Mouse (Mus musculus) stomach, postnatal 0 days (tissue): ENCODE measurements around the gene Rpl7a. TPM values are rescaled to one million over a fixed set of nuclear protein-coding genes. Genes with fewer than 3 reads are reported as not detected.
A peak's percentile ranks its signal among the peaks of the same experiment; 100 is the strongest.

Experiments
- ATAC-seq: fragments of 200-750 bp; cut with Nextera tagmentation; 2 replicates; pipeline ENCODE4 v1.8.0; 2017; ENCODE audit not compliant: low FRiP score, low TSS enrichment
- DNase-seq: peaks from one replicate; pipeline ENCODE4 v3.0.0-alpha.2; 2016; ENCODE audit warnings: low spot score
- H3K27ac ChIP-seq: fragments of 300-500 bp; sonication (generic); replicated peaks from 2 replicates; pipeline ENCODE4 v1.5.1; 2014; ENCODE audit warnings: mild to moderate bottlenecking, control low read depth
- H3K27me3 ChIP-seq: fragments of 300-500 bp; sonication (generic); 2 replicates; pipeline ENCODE4 v1.6.1; 2014; ENCODE audit warnings: low read length; ENCODE audit not compliant: control insufficient read depth, insufficient read depth
- H3K36me3 ChIP-seq: fragments of 300-500 bp; sonication (generic); 2 replicates; pipeline ENCODE4 v1.6.1; 2014; ENCODE audit warnings: low read length, mixed read lengths; ENCODE audit not compliant: control insufficient read depth, insufficient read depth
- H3K4me1 ChIP-seq: fragments of 300-500 bp; sonication (generic); replicated peaks from 2 replicates; pipeline ENCODE4 v1.6.1; 2014; ENCODE audit warnings: antibody characterized with exemption; ENCODE audit not compliant: control insufficient read depth, insufficient read depth
- H3K4me2 ChIP-seq: fragments of 300-500 bp; sonication (generic); replicated peaks from 2 replicates; pipeline ENCODE4 v1.6.1; 2014; ENCODE audit warnings: low read depth, mild to moderate bottlenecking, control low read depth, moderate library complexity
- H3K4me3 ChIP-seq: fragments of 300-500 bp; sonication (generic); 2 replicates; pipeline ENCODE4 v1.5.1; 2014; ENCODE audit warnings: low read depth, low read length, control low read depth
- H3K9ac ChIP-seq: fragments of 300-500 bp; sonication (generic); 2 replicates; pipeline ENCODE4 v1.6.1; 2014; ENCODE audit warnings: mild to moderate bottlenecking, low read length, control low read depth, mixed read lengths
- H3K9me3 ChIP-seq: fragments of 300-500 bp; sonication (generic); 2 replicates; pipeline ENCODE4 v1.6.1; 2016; ENCODE audit warnings: low read length; ENCODE audit not compliant: control insufficient read depth
- CTCF ChIP-seq: IDR thresholded peaks from 2 replicates; pipeline ENCODE4 v1.5.1; 2016; ENCODE audit warnings: antibody characterized with exemption, low read depth, mild to moderate bottlenecking, moderate library complexity
- EP300 ChIP-seq: optimal IDR thresholded peaks from 2 replicates; pipeline ENCODE3; 2016; ENCODE audit warnings: antibody characterized with exemption
- WGBS: fragments of 180-500 bp; shearing (Covaris S2); extraction: QIAGEN DNeasy Blood & Tissue Kit; methylation state at CpG from one replicate; pipeline ENCODE4 v1.1.7; 2014; 5-methylcytosine and 5-hydroxymethylcytosine counted together
- polyA plus RNA-seq: library from polyadenylated mRNA; unstranded; fragments of >200 nt; fragmentation: Nextera tagmentation; extraction: Ambion mirVana; gene quantifications from 2 replicates; pipeline ENCODE4 v1.2.1, GENCODE M21; 2015

Rpl7a gene
- polyA plus RNA-seq, 1 experiment from 2014 or later: 505 TPM

DNA sequence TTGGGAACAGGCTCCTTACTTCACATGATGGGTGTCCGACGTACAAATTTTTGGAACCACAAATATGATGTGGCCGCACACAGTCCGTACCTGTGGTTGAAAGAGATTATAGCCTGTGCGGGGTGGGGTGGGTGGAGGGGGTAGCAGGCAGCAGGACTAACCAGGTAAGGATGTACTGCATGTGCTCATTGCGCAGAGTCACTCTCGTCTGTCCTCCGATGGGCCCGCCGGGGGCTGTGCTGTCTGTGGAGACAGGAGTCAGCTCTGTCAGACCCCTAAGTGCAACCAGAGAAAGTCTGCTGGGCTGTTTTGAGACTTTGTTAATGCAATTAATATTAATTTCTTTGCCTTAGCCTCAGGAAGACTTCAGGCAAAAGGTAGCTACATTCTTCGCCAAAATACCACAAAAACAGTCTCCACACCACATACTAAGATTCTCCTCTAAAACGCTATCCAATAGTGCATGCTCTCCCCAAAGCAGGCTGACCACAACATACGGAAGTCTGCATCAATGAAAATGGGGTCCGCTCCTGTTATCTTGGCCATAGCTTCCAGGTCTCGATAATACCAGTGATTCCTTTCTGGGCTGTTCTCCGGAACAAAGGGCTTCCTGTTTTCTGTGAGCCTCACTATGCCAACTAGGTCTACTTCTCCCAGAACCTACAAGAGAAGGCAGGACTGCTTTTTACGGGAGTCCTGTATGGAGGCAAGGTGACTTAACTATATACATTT lies 3.0 kb downstream of the Rpl7a start:
- TF ChIP-seq CTCF (no peak), EP300 (no peak)
- H3K4me1 ChIP-seq: peaks cover 12% of the 10 kb centered on the region
- no peak overlapping the region for H3K27ac ChIP-seq

DNA sequence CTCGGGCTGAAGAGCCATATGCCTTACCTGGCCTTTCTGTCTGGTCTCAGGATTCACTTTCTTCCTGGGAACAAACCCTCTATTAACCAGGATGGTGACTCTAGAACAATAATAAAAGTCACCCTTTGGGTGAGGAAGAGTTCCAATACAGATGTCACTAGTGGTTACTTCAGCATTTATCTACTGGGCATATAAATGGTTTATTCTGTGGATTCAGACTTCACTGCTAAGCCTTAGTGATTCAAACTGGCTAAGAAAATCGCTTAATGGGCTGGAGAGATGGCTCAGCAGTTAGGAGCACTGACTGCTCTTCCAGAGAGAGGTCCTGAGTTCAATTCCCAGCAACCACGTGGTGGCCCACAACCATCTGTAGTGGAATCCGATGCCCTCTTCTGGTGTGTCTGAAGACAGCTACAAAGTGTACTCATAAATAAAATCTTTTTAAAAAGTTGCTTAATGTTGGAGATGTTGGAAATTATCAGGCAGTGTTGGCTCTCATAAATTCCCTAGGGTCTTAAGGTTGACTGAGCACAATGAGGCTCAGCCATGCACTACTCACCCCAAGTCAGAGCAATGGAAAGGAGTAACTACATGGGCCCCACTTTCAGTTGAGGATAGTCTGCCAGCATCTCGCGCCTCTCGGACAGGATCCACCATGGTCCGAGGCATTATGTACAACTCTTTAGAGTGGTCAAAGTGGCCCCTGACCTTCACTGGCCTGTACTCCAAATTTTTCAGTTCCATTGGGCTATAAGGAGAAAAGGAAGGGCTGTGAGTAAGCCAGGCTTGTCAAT lies 3.8 kb downstream of the Rpl7a start:
- H3K4me1 ChIP-seq: peaks cover 10% of the 10 kb centered on the region; the same call in 1 of the 2 replicates
- no peak for TF ChIP-seq EP300
- TF ChIP-seq CTCF: 0 out of 2 replicates have a peak, but pooled peaks have one; percentile 10
- H3K4me2 ChIP-seq: peak overlapping the region; percentile 8; the same call in 1 of the 2 replicates
- WGBS: 66% methylated on average over 8 of the region's 8 CpGs
- ATAC-seq (no peak), DNase-seq (no peak)
- H3K9ac ChIP-seq: no peak overlapping the region; the same call in 1 of the 2 replicates
- no peaks in the 10 kb centered on the region for H3K27me3 ChIP-seq
- peaks cover 15% of the 10 kb centered on the region for H3K36me3 ChIP-seq
- 0 out of 2 replicates have a peak overlapping the region, but pooled peaks have one; percentile 13 for H3K27ac ChIP-seq
- no peaks in the 10 kb centered on the region for H3K9me3 ChIP-seq
- no peak overlapping the region; the same call in 1 of the 2 replicates for H3K4me3 ChIP-seq

More for the DNA sequence above, 3.0 kb downstream of the Rpl7a start:
- 77% methylated on average over 17 of the region's 17 CpGs for WGBS
- ATAC-seq (no peak), DNase-seq (no peak)
- Histone ChIP-seq H3K4me2 (no peak overlapping the region), H3K9me3 (no peaks in the 10 kb centered on the region), H3K4me3 (no peak overlapping the region; the same call in 1 of the 2 replicates), H3K9ac (no peak overlapping the region), H3K27me3 (no peaks in the 10 kb centered on the region), H3K36me3 (peaks cover 13% of the 10 kb centered on the region)

DNA sequence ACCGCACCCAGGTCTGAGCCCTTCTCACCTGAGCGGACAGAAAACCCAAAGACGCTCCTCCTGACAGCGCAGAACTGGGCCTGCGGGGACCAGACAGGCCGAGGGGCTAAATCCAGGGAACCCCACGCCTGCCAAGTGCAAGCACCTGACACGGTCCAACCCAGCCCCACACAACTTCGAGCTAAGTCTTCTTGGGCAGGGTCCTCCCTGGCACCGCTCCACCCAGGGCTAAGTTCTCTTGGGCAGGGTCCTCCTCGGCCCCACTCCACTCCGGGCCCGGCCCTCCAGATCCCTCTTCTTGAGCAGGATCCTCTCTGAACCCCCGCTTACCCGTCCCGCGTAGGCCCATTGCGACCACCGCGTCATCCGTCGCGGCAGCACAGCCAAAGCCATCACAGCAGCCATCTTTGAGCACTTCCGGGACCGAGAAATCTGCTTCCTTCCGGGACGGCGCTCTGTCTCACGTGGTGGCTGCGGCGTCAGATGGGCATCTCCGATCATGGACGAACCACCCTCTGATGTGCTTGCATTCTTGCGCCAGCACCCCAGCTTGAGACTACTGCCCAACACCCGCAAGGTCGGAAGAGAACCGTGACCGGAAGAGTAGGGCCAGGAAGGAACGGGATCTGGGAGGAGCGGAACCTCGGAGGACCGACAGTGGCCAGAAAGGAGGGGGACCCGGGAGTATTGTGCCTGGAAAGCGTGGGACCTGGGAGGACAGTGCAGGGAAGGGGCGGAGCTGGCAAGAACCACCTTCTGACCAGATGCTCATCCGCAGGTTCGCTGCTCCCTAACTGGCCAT lies 5.6 kb downstream of the Rpl7a start, which contains the start of the genes Surf2 and Surf1:
Surf2 (plus strand) TSS at position 441 of the 802 bp plus-strand sequence.
Surf1 (minus strand) TSS at position 604 of the 802 bp plus-strand sequence.
- Histone ChIP-seq H3K27me3 (no peaks in the 10 kb centered on the region), H3K27ac (peak within 1 kb of the TSS; percentile 92), H3K9ac (peak within 1 kb of the TSS; percentile 87), H3K9me3 (no peaks in the 10 kb centered on the region), H3K36me3 (peaks cover 19% of the 10 kb centered on the region), H3K4me1 (peaks cover 10% of the 10 kb centered on the region; the same call in 1 of the 2 replicates), H3K4me3 (peak within 1 kb of the TSS; percentile 78), H3K4me2 (peak within 1 kb of the TSS; percentile 95)
- DNase-seq: peak; percentile 83
- peak; percentile 72 for ATAC-seq
- no peak for TF ChIP-seq EP300
- TF ChIP-seq CTCF: no peak
- WGBS: 2% methylated on average over 47 of the region's 47 CpGs

DNA sequence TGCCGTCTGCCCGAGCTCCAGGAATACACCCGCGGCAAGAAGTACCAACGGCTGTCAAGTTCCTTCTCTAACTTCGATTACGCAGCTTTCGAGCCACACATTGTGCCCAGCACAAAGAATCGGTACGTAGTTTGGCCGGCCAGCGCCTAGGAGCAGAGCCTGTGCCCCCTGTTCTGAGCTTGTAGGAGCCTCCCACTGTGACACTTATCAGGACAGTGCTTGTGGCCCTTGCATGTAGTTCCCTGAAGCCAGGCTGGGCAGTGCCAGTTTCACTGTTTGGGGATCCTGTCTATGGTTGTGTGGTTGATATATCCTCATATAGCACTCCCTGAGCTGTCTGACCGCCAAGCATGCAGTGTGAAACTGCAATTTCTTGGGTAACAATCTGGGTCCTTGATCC lies 6.2 kb downstream of the Rpl7a start:
- peak overlapping the region; percentile 95 for H3K4me2 ChIP-seq
- DNase-seq (no peak), ATAC-seq (0 out of 2 replicates have a peak, but pooled peaks have one; percentile 4)
- peak overlapping the region; percentile 87 for H3K9ac ChIP-seq
- H3K36me3 ChIP-seq: peaks cover 23% of the 10 kb centered on the region
- H3K4me1 ChIP-seq: peaks cover 10% of the 10 kb centered on the region; the same call in 1 of the 2 replicates
- H3K9me3 ChIP-seq: no peaks in the 10 kb centered on the region
- 0% methylated on average over 13 of the region's 13 CpGs for WGBS
- H3K4me3 ChIP-seq: peak overlapping the region; percentile 78
- no peak for TF ChIP-seq EP300
- no peak for TF ChIP-seq CTCF
- no peaks in the 10 kb centered on the region for H3K27me3 ChIP-seq
- H3K27ac ChIP-seq: peak overlapping the region; percentile 92

DNA sequence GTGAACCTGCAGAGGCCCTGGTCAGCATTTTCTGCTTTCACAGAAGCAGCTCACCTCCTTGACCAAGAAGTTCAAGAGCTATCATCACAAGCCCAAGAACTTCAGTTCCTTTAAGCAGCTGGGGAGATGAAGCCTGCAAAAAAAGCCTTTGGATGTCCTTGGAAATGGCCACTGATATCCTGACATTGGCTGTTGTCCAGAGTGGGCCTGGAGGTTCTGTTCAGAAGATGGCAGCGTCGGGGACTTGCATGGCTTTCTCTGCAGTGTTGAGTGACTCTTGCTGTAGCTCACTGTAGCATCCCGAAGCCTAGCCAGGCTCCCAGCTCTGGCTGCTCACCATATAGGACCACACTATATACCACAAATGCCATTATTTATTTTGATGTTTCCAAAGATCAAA lies 9.1 kb downstream of the Rpl7a start:
- 80% methylated on average over 3 of the region's 3 CpGs for WGBS
- H3K27me3 ChIP-seq: no peaks in the 10 kb centered on the region
- no peak overlapping the region for H3K27ac ChIP-seq
- H3K9ac ChIP-seq: no peak overlapping the region
- peaks cover 10% of the 10 kb centered on the region; the same call in 1 of the 2 replicates for H3K4me1 ChIP-seq
- no peaks in the 10 kb centered on the region for H3K9me3 ChIP-seq
- no peak overlapping the region for H3K4me2 ChIP-seq
- no peak for DNase-seq
- H3K4me3 ChIP-seq: no peak overlapping the region
- TF ChIP-seq EP300 (no peak), CTCF (no peak)
- peaks cover 31% of the 10 kb centered on the region; the same call in 1 of the 2 replicates for H3K36me3 ChIP-seq
- ATAC-seq: no peak
